Mouse (Mus musculus) erythroid progenitor cell, adult 5-6 weeks (primary cell): Measurements from ENCODE around the gene Cd6. TPM values are rescaled to one million over a fixed set of nuclear protein-coding genes. Genes with fewer than 3 reads are reported as not detected.

Experiments used
- ATAC-seq: replicated peaks from 2 replicates; pipeline ENCODE4 v1.8.0; 2016; ENCODE audit warnings: moderate number of reproducible peaks, mild to moderate bottlenecking, moderate TSS enrichment, inconsistent platforms; ENCODE audit not compliant: poor library complexity, low FRiP score, severe bottlenecking
- total RNA-seq, 2 experiments: library from RNA; stranded (forward) in 1 of 2; stranded (reverse) in 1 of 2; fragments of 150-400 nt in 1 of 2; fragments of 186-747, 209-891 nt in 1 of 2; gene quantifications; 2 replicates each; pipeline versions ENCODE4 v1.2.3 to v1.2.4; 2015 to 2017; ENCODE audit warnings: low replicate concordance in 2 of 2

Gene Cd6
- total RNA-seq, 2 experiments from 2014 or later: 2.3 to 2.9 TPM

- no peak for ATAC-seq
These were observed 24.1 kb downstream of the Cd6 start for GRCm38 (mm10) chr19:10805661-10806285.

GRCm38 (mm10) chr19:10804850-10805660 lies 24.8 kb downstream of the Cd6 start:
- no peak for ATAC-seq

- no peak for ATAC-seq
These were observed 26.1 kb downstream of the Cd6 start for GRCm38 (mm10) chr19:10803751-10804150.

- ATAC-seq: no peak
These were observed 28.0 kb downstream of the Cd6 start for GRCm38 (mm10) chr19:10801906-10802305.

GRCm38 (mm10) chr19:10801070-10801469 lies 28.8 kb downstream of the Cd6 start:
- no peak for ATAC-seq

- no peak for ATAC-seq
These were observed 30.7 kb downstream of the Cd6 start for GRCm38 (mm10) chr19:10799155-10799554.

- no peak for ATAC-seq
These were observed 31.3 kb downstream of the Cd6 start for GRCm38 (mm10) chr19:10798576-10798975.

GRCm38 (mm10) chr19:10794916-10795315 lies 34.9 kb downstream of the Cd6 start:
- no peak for ATAC-seq

GRCm38 (mm10) chr19:10793044-10793443 lies 36.8 kb downstream of the Cd6 start:
- no peak for ATAC-seq

GRCm38 (mm10) chr19:10790323-10790722 lies 39.5 kb downstream of the Cd6 start:
- ATAC-seq: no peak

GRCm38 (mm10) chr19:10788242-10788641 lies 41.6 kb downstream of the Cd6 start:
- ATAC-seq: no peak

- no peak for ATAC-seq
These were observed 42.5 kb downstream of the Cd6 start for GRCm38 (mm10) chr19:10787406-10787805.

- no peak for ATAC-seq
These were observed 43.1 kb downstream of the Cd6 start for GRCm38 (mm10) chr19:10786753-10787152.

GRCm38 (mm10) chr19:10784796-10785459 lies 44.9 kb downstream of the Cd6 start:
- ATAC-seq: no peak

GRCm38 (mm10) chr19:10784061-10784460 lies 45.8 kb downstream of the Cd6 start:
- ATAC-seq: no peak

GRCm38 (mm10) chr19:10783168-10783567 lies 46.7 kb downstream of the Cd6 start:
- ATAC-seq: no peak

GRCm38 (mm10) chr19:10781641-10782040 lies 48.2 kb downstream of the Cd6 start:
- ATAC-seq: no peak

GRCm38 (mm10) chr19:10776906-10777305 lies 53.0 kb downstream of the Cd6 start:
- no peak for ATAC-seq

- no peak for ATAC-seq
These were observed 55.7 kb downstream of the Cd6 start for GRCm38 (mm10) chr19:10774141-10774540.

- no peak for ATAC-seq
These were observed 56.5 kb downstream of the Cd6 start for GRCm38 (mm10) chr19:10773384-10773783.

- ATAC-seq: no peak
These were observed 57.0 kb downstream of the Cd6 start for GRCm38 (mm10) chr19:10772866-10773265.
